Mouse (Mus musculus) liver, embryonic 14.5 days (tissue): ENCODE results near the gene Cenpb. TPM values are rescaled to one million over a fixed set of nuclear protein-coding genes. Genes with fewer than 3 reads are reported as not detected.

ENCODE experiments used
- ATAC-seq: fragments of 200-750 bp; cut with Nextera tagmentation; 2 replicates; pipeline ENCODE4 v1.8.0; 2017; ENCODE audit warnings: moderate number of reproducible peaks, mild to moderate bottlenecking, moderate library complexity; ENCODE audit not compliant: insufficient read depth
- DNase-seq, 3 experiments: peaks; one replicate each; pipeline ENCODE4 v3.0.0-alpha.2; 2012 to 2013; ENCODE audit warnings: low read depth in 3 of 3, low spot score in 3 of 3
- H3K27ac ChIP-seq: fragments of 300-500 bp; sonication (generic); 2 replicates; pipeline ENCODE4 v1.5.1; 2014; ENCODE audit warnings: moderate library complexity, mild to moderate bottlenecking, control low read depth, inconsistent platforms
- H3K27me3 ChIP-seq: fragments of 300-500 bp; sonication (generic); 2 replicates; pipeline ENCODE4 v1.6.1; 2014; ENCODE audit warnings: mild to moderate bottlenecking, low read length, moderate library complexity; ENCODE audit not compliant: control insufficient read depth, insufficient read depth
- H3K36me3 ChIP-seq: fragments of 300-500 bp; sonication (generic); replicated peaks from 2 replicates; pipeline ENCODE4 v1.6.1; 2014; ENCODE audit warnings: low read depth; ENCODE audit not compliant: control insufficient read depth, insufficient read depth
- H3K4me1 ChIP-seq, 2 experiments: fragments of 200-500 bp in 1 of 2; fragments of 300-500 bp in 1 of 2; sonication (generic) in 1 of 2; replicated peaks; 2 replicates each; pipeline ENCODE4 v1.6.1; 2012 to 2014; ENCODE audit warnings: antibody characterized with exemption in 1 of 2, inconsistent platforms in 1 of 2, low read length in 1 of 2; ENCODE audit not compliant: control insufficient read depth in 2 of 2, insufficient read depth in 2 of 2
- H3K4me2 ChIP-seq: fragments of 300-500 bp; sonication (generic); 2 replicates; pipeline ENCODE4 v1.6.1; 2014; ENCODE audit warnings: low read depth, mild to moderate bottlenecking, control low read depth, moderate library complexity
- H3K4me3 ChIP-seq, 2 experiments: fragments of 200-500 bp in 1 of 2; fragments of 300-500 bp in 1 of 2; sonication (generic) in 1 of 2; 2 replicates each; pipeline ENCODE4 v1.5.1; 2012 to 2014; ENCODE audit warnings: low read depth in 2 of 2, low read length in 2 of 2, mild to moderate bottlenecking in 2 of 2, control low read depth in 1 of 2, inconsistent platforms in 1 of 2, moderate library complexity in 1 of 2; ENCODE audit not compliant: insufficient read depth in 1 of 2
- H3K9ac ChIP-seq: fragments of 300-500 bp; sonication (generic); replicated peaks from 2 replicates; pipeline ENCODE4 v1.6.1; 2014; ENCODE audit warnings: mild to moderate bottlenecking, control low read depth, moderate library complexity
- H3K9me3 ChIP-seq: fragments of 300-500 bp; sonication (generic); 2 replicates; pipeline ENCODE4 v1.6.1; 2016; ENCODE audit warnings: low read length, mixed read lengths; ENCODE audit not compliant: control insufficient read depth
- CTCF ChIP-seq: IDR thresholded peaks from 2 replicates; pipeline ENCODE4 v1.5.1; 2016; ENCODE audit warnings: antibody characterized with exemption, low read depth, control low read depth
- EP300 ChIP-seq: IDR thresholded peaks from 2 replicates; pipeline ENCODE4 v1.6.1; 2016; ENCODE audit warnings: antibody characterized with exemption, low read depth
- WGBS: fragments of 180-500 bp; shearing (Covaris S2); extraction: QIAGEN DNeasy Blood & Tissue Kit; methylation state at CpG from one replicate; pipeline ENCODE4 v1.1.7; 2014; ENCODE audit not compliant: insufficient replicate concordance; 5-methylcytosine and 5-hydroxymethylcytosine counted together
- polyA plus RNA-seq, 2 experiments: library from polyadenylated mRNA; depleted of rRNA in 1 of 2; stranded (reverse) in 1 of 2; unstranded in 1 of 2; fragments of >200 nt; fragmentation: Nextera tagmentation in 1 of 2; extraction: Ambion mirVana in 1 of 2; gene quantifications; 2 replicates each; pipeline versions ENCODE4 v1.2.1 to v1.2.3; 2012 to 2014

Gene Cenpb
- polyA plus RNA-seq, 2 experiments: 2.7 to 12.4 TPM

DNA sequence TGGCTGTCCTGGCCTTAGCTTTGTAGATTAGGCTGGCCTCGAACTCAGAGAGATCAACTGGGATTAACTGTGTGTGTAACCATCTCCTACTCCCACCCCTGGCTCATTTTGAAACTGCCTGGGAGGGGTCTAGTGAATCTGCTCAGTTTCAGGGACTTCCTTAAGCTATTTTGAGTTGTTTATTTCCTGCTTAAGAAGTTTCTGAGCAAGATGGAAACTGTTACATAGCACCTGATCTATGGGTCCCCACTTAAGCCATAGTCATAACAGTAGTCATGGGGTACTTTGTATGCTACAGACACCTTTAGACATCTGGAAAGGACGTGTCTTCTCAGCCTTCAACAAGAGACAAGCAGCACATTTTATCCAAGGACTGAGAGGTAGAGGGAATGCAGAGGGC lies 20.8 kb upstream of the Cenpb start:
- Histone ChIP-seq H3K4me1 (peaks cover 31 to 32% of the 10 kb centered on the region in 2 experiments), H3K27ac (no peak overlapping the region), H3K9ac (no peak overlapping the region), H3K4me3 (no peak overlapping the region), H3K27me3 (no peaks in the 10 kb centered on the region), H3K4me2 (no peak overlapping the region), H3K9me3 (no peaks in the 10 kb centered on the region), H3K36me3 (peaks cover 57% of the 10 kb centered on the region)
- TF ChIP-seq CTCF (no peak), EP300 (no peak)
- ATAC-seq (no peak), DNase-seq (no peak)
- 79% methylated on average over 2 of the region's 2 CpGs for WGBS

- DNase-seq: no peak
- Histone ChIP-seq H3K36me3 (peaks cover 89% of the 10 kb centered on the region), H3K27ac (no peak overlapping the region), H3K4me2 (no peak overlapping the region), H3K4me3 (no peak overlapping the region), H3K9ac (no peak overlapping the region), H3K9me3 (no peaks in the 10 kb centered on the region), H3K27me3 (no peaks in the 10 kb centered on the region), H3K4me1 (no peaks in the 10 kb centered on the region)
- 79% methylated on average over 16 of the region's 16 CpGs for WGBS
- no peak for TF ChIP-seq EP300
- no peak for TF ChIP-seq CTCF
- ATAC-seq: no peak
Measured at GRCm38 (mm10) chr2:131196606-131197316, 16.9 kb upstream of the Cenpb start.

DNA sequence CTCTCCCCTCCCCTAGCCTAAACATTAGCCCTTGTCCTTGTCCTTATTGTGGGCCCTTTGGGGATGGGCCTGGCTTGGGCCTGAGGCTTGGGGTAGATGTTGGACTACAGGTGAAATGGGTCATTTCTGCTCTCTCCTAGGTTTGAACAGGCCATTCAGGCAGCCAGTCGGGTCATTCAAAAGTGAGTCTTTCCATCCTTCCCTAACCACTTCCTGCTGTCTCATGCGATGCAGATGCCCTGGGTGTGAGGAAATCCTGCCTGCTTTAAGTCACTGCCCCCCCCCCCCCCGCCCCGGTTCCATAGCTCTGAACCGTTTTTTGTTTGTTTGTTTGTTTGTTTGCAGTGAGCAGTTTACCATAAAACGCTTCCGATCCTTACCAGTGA lies 11.1 kb upstream of the Cenpb start:
- H3K4me1 ChIP-seq: peaks cover 23 to 28% of the 10 kb centered on the region in 2 experiments
- peak overlapping the region; percentile 90 for H3K27ac ChIP-seq
- 0 out of 4 replicates have a peak overlapping the region, but pooled peaks of 1 of the 2 experiments have one; percentile 78 for H3K4me3 ChIP-seq
- TF ChIP-seq CTCF (no peak), EP300 (no peak)
- H3K4me2 ChIP-seq: peak overlapping the region; percentile 98
- peak overlapping the region; percentile 95 for H3K9ac ChIP-seq
- no peaks in the 10 kb centered on the region for H3K27me3 ChIP-seq
- H3K9me3 ChIP-seq: no peaks in the 10 kb centered on the region
- WGBS: 68% methylated on average over 7 of the region's 7 CpGs
- ATAC-seq (no peak), DNase-seq (no peak)
- H3K36me3 ChIP-seq: peaks cover 78% of the 10 kb centered on the region

GRCm38 (mm10) chr2:131190344-131191004 lies 10.6 kb upstream of the Cenpb start:
- WGBS: 85% methylated on average over 10 of the region's 10 CpGs
- TF ChIP-seq EP300: no peak
- TF ChIP-seq CTCF: no peak
- Histone ChIP-seq H3K4me2 (peak overlapping the region; percentile 98), H3K4me1 (peaks cover 27 to 33% of the 10 kb centered on the region in 2 experiments), H3K27ac (peak overlapping the region; percentile 90), H3K27me3 (no peaks in the 10 kb centered on the region), H3K9me3 (no peaks in the 10 kb centered on the region), H3K9ac (peak overlapping the region; percentile 95), H3K4me3 (peak overlapping the region; percentile 45 to 78), H3K36me3 (peaks cover 73% of the 10 kb centered on the region)
- ATAC-seq (no peak), DNase-seq (no peak)

- Histone ChIP-seq H3K27me3 (no peaks in the 10 kb centered on the region), H3K9ac (peak overlapping the region; percentile 95), H3K4me1 (peaks cover 27 to 34% of the 10 kb centered on the region in 2 experiments), H3K4me2 (peak overlapping the region; percentile 98), H3K27ac (peak overlapping the region; percentile 90), H3K4me3 (peak overlapping the region; percentile 45 to 78), H3K9me3 (no peaks in the 10 kb centered on the region), H3K36me3 (peaks cover 65% of the 10 kb centered on the region)
- ATAC-seq (peak; percentile 40), DNase-seq (peak in 2 of 3 experiments; percentile 64 to 69)
- WGBS: 18% methylated on average over 5 of the region's 5 CpGs
- TF ChIP-seq CTCF (no peak), EP300 (peak; percentile 91)
Measured at GRCm38 (mm10) chr2:131189521-131190309, 9.8 kb upstream of the Cenpb start.
